Mouse (Mus musculus) midbrain, embryonic 14.5 days (tissue): ENCODE measurements around the gene Rnf38. TPM values are rescaled to one million over a fixed set of nuclear protein-coding genes. Genes with fewer than 3 reads are reported as not detected.

Experiments
- ATAC-seq: fragments of 200-750 bp; cut with Nextera tagmentation; 2 replicates; pipeline ENCODE4 v1.8.0; 2017; ENCODE audit warnings: moderate number of reproducible peaks, moderate library complexity; ENCODE audit not compliant: low FRiP score, low TSS enrichment
- DNase-seq: peaks from one replicate; pipeline ENCODE4 v3.0.0-alpha.2; 2015
- H3K27ac ChIP-seq: fragments of 300-500 bp; sonication (generic); replicated peaks from 2 replicates; pipeline ENCODE4 v1.5.1; 2014; ENCODE audit warnings: mild to moderate bottlenecking, low read depth, low read length, moderate library complexity
- H3K27me3 ChIP-seq: fragments of 300-500 bp; sonication (generic); 2 replicates; pipeline ENCODE4 v1.6.1; 2014; ENCODE audit warnings: low read length, control low read depth, mixed read lengths; ENCODE audit not compliant: control insufficient read depth, insufficient read depth
- H3K36me3 ChIP-seq: fragments of 300-500 bp; sonication (generic); 2 replicates; pipeline ENCODE4 v1.6.1; 2014; ENCODE audit warnings: low read length, control low read depth; ENCODE audit not compliant: control insufficient read depth, insufficient read depth
- H3K4me1 ChIP-seq: fragments of 300-500 bp; sonication (generic); 2 replicates; pipeline ENCODE4 v1.6.1; 2014; ENCODE audit warnings: mild to moderate bottlenecking, antibody characterized with exemption, low read length, control low read depth; ENCODE audit not compliant: control insufficient read depth, insufficient read depth
- H3K4me2 ChIP-seq: fragments of 300-500 bp; sonication (generic); 2 replicates; pipeline ENCODE4 v1.6.1; 2014; ENCODE audit warnings: mild to moderate bottlenecking, low read length, moderate library complexity
- H3K4me3 ChIP-seq: fragments of 300-500 bp; sonication (generic); replicated peaks from 2 replicates; pipeline ENCODE4 v1.5.1; 2014; ENCODE audit warnings: low read depth, low read length
- H3K9ac ChIP-seq: fragments of 300-500 bp; sonication (generic); replicated peaks from 2 replicates; pipeline ENCODE4 v1.6.1; 2014; ENCODE audit warnings: mild to moderate bottlenecking, low read length, moderate library complexity
- H3K9me3 ChIP-seq: fragments of 300-500 bp; sonication (generic); 2 replicates; pipeline ENCODE4 v1.6.1; 2016; ENCODE audit warnings: low read length, control low read depth, mixed read lengths; ENCODE audit not compliant: control insufficient read depth
- WGBS: fragments of 180-500 bp; shearing (Covaris S2); extraction: QIAGEN DNeasy Blood & Tissue Kit; methylation state at CpG from one replicate; pipeline ENCODE4 v1.1.7; 2014; 5-methylcytosine and 5-hydroxymethylcytosine counted together
- polyA plus RNA-seq: library from polyadenylated mRNA; unstranded; fragments of >200 nt; fragmentation: Nextera tagmentation; extraction: Ambion mirVana; gene quantifications from 2 replicates; pipeline ENCODE4 v1.2.1, GENCODE M21; 2014

Gene Rnf38
- polyA plus RNA-seq, 1 experiment from 2014 or later, result 60.8 TPM

DNA sequence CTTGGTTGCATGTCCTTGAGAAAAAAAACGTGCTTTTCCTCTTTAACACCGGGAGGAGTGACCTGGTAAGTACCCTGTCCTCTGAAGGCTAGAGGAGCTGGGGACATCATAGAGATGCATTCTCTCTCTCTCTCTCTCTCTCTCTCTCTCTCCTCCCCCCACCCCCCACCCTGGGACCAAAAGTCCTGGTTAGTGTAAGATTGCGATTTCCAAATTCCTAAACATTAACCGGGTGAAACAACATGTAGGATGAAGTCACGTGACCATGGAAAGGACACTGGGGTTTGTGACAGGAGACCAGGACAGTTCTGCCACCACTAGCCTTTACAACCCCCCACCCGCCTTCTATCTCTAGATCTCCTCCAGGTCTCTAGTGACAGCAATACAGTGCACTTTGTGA, 19.6 kb upstream of the Rnf38 start:
- Histone ChIP-seq H3K4me2 (peak overlapping the region; percentile 28; the same call in 1 of the 2 replicates), H3K4me1 (peaks cover 23% of the 10 kb centered on the region), H3K9me3 (no peaks in the 10 kb centered on the region), H3K36me3 (no peaks in the 10 kb centered on the region), H3K4me3 (no peak overlapping the region), H3K27ac (no peak overlapping the region), H3K27me3 (no peaks in the 10 kb centered on the region), H3K9ac (no peak overlapping the region)
- no peak for ATAC-seq
- DNase-seq, result no peak
- WGBS, result 13% methylated on average over 6 of the region's 6 CpGs

DNA sequence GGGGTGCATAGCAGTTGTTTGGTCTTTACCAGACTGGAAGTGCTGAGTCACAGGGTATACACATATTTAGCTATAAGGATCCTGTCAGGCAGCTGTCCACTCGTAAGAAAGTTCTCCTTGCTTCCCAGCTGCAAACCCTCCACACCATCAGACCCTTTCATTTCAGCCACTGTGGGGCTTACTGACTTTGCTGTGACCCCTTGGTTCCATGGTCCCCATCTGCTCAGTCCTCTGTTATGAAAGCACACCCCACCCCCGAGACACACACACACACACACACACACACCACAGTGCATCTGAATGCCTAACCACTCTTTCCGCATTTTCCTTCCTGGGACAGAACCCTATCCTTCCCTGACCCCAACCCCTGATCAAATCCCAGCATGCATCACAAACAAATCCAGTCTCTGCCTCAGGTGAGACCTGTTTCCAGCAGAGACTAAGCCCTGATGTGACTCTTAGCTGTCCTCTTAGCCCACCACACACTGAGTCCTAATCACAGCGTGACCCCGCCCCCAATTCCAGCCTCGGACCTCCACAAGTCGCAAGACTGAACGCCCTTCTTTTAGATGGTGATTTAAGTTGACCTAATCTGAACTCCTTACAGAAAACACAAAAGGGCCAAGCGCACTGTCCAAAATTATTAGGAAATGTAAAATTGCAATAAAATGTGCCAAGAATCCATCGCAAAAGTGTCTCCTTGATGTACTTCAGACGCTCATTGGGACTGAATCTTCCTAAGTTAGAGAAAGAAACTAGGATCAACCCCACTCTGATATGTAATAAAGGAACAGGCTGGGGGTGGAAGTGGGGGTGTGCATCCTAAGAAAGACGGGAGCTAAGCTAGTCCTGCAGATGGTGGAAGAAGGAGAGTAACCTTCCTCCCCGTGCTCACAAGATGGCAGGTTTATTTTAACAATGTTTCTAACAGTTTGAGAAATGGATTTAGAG, 18.7 kb upstream of the Rnf38 start:
- H3K27ac ChIP-seq, result no peak overlapping the region
- no peaks in the 10 kb centered on the region for H3K27me3 ChIP-seq
- H3K4me1 ChIP-seq, result peaks cover 28% of the 10 kb centered on the region
- H3K9me3 ChIP-seq, result no peaks in the 10 kb centered on the region
- ATAC-seq (no peak), DNase-seq (no peak)
- H3K4me2 ChIP-seq, result peak overlapping the region; percentile 20; the same call in 1 of the 2 replicates
- H3K9ac ChIP-seq, result no peak overlapping the region
- WGBS, result 10% methylated on average over 13 of the region's 13 CpGs
- H3K36me3 ChIP-seq, result no peaks in the 10 kb centered on the region
- H3K4me3 ChIP-seq, result no peak overlapping the region

DNA sequence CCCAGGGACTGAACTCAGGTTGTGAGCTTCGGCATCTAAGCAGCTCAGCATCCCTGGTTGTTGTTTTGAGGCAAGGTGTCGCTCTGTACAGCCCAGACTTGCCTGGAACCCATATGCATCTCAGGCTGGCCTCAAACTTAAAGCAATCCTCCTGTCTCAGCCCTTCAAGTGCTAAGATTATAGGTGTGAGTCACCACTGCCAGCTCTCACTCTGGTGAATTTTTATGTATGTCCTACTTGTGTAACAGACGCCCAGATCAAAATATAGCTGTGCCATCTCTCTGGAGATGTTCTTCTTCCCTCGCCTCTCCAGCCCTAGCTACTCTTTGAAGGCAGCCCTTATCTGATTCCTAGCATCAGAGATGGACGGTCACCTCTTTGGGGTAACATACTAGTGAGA, 17.9 kb upstream of the Rnf38 start:
- Histone ChIP-seq H3K36me3 (no peaks in the 10 kb centered on the region), H3K4me1 (peaks cover 32% of the 10 kb centered on the region), H3K27me3 (no peaks in the 10 kb centered on the region), H3K4me3 (no peak overlapping the region), H3K4me2 (no peak overlapping the region), H3K9ac (no peak overlapping the region), H3K27ac (peak overlapping the region; percentile 26; the same call in 1 of the 2 replicates), H3K9me3 (no peaks in the 10 kb centered on the region)
- ATAC-seq, result no peak
- 86% methylated on average over 5 of the region's 5 CpGs for WGBS
- DNase-seq, result no peak

DNA sequence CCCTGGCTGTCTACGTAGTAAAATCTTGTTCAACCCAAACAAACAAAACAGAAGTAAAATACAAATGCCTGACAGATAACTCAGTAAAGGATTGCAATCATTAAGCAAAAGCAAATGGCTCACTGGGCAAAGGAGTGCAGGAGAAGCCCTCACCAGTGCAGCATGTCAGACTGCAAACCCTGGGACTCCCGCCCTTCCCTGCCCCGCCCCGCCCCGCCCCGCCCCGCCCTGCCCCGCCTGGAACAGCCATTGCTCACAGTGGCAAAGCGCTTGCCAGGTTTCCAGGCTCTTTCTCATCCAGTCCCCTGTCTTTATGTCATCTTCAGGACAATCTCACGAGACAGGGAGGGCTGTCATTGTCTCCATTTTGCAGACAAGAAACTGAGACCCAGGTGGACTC, 16.1 kb upstream of the Rnf38 start:
- Histone ChIP-seq H3K36me3 (no peaks in the 10 kb centered on the region), H3K4me1 (peaks cover 32% of the 10 kb centered on the region), H3K9ac (no peak overlapping the region), H3K4me3 (no peak overlapping the region), H3K9me3 (no peaks in the 10 kb centered on the region), H3K27me3 (no peaks in the 10 kb centered on the region), H3K4me2 (peak overlapping the region; percentile 43), H3K27ac (peak overlapping the region; percentile 68)
- DNase-seq, result peak; percentile 43
- WGBS, result 4% methylated on average over 10 of the region's 10 CpGs
- ATAC-seq, result peak; percentile 35; the same call in 1 of the 2 replicates

DNA sequence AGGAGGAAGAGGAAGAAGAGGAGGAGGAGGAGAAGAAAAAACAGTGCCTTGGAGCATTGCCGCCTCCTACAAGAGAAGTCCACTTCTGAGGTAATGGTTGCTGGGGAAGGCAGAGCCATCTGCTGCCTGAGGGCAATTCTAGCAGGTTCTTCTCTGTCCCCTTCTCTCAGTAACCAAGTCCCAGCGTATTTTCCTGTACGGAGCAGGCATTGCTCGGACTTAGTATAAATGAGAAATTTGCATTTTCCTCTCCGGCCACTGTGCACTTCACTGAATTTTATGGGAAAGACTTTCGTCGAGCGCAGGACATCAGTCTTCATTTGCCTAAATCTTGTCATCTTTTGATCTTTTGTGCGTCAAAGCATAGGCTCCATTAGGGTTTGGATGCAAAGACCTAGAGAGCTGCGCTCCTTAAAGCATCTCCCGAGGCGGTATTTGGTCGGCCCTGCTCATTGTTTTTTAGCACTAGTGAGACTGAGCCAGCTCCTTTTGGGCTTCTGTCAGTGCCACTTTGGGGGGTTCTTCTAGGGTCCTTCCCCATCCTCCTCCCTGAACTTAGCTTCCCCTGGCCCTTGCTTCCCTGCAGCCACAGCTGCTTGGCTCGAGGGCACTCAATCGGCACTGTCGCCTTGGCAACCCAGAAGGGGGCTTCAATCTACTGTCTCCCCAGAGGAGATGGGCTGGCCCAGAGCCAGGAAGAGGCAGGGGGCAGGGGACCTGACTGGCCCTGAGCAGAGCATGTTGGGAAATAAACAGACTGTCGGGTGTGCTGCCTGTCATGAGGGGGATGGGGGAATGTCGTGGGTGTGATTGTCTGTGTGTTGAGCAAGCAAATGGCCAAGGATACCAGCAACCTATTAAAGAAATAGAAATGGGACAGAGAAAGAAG, 13.7 kb upstream of the Rnf38 start:
- WGBS, result 3% methylated on average over 18 of the region's 18 CpGs
- peaks cover 23% of the 10 kb centered on the region for H3K4me1 ChIP-seq
- ATAC-seq, result peak; percentile 89
- no peak overlapping the region for H3K9ac ChIP-seq
- DNase-seq, result peak; percentile 93
- peak overlapping the region; percentile 75 for H3K27ac ChIP-seq
- no peaks in the 10 kb centered on the region for H3K27me3 ChIP-seq
- H3K36me3 ChIP-seq, result no peaks in the 10 kb centered on the region
- H3K9me3 ChIP-seq, result no peaks in the 10 kb centered on the region
- peak overlapping the region; percentile 38 for H3K4me2 ChIP-seq
- H3K4me3 ChIP-seq, result no peak overlapping the region

DNA sequence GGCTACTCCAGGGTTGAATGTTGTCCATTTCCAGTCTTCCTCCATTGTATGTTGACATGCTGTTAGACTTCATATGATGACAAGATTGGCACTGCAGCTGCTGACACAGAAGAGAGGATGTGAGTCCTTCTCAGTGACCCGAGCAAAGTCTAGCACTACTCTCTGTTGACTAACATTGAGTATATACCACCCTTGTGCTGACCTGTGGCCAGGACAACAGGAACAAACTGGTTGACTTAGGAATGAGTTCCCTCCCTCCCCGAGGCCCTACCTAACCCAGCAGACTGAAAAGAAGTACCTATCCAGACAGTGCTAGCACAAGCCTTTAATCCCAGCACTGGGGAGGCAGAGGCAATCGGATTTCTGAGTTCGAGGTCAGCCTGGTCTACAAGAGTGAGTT, 12.7 kb upstream of the Rnf38 start:
- 97% methylated on average over 4 of the region's 4 CpGs for WGBS

DNA sequence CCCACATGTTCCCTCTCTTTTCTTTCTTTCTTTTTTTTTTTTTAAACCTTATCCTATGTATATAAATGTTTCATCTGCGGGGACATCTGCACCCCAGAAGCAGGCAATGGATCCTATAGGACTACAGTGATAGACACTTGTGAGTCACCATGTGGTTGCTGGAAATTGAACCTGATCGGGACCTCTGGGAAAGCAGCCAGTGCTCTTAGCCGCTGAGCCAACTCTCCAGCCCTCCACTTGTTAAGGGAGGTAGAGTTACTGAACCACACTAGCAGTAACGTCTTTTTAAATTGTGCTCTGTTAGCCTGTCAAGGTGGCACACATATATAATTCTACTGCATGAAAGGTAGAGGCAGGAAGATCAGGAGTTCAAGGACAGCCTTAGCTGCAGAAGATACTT, 8.0 kb upstream of the Rnf38 start:
- H3K9me3 ChIP-seq, result no peaks in the 10 kb centered on the region
- DNase-seq, result no peak
- H3K36me3 ChIP-seq, result no peaks in the 10 kb centered on the region
- H3K9ac ChIP-seq, result no peak overlapping the region
- ATAC-seq, result no peak
- no peak overlapping the region for H3K27ac ChIP-seq
- 79% methylated on average over 4 of the region's 4 CpGs for WGBS
- no peak overlapping the region for H3K4me2 ChIP-seq
- H3K4me3 ChIP-seq, result no peak overlapping the region
- H3K27me3 ChIP-seq, result no peaks in the 10 kb centered on the region
- H3K4me1 ChIP-seq, result no peaks in the 10 kb centered on the region

More for the DNA sequence above, 12.7 kb upstream of the Rnf38 start:
- no peak for ATAC-seq
- Histone ChIP-seq H3K4me2 (no peak overlapping the region), H3K4me1 (peaks cover 16% of the 10 kb centered on the region), H3K4me3 (no peak overlapping the region), H3K36me3 (no peaks in the 10 kb centered on the region), H3K9ac (no peak overlapping the region), H3K27me3 (no peaks in the 10 kb centered on the region), H3K27ac (0 out of 2 replicates have a peak overlapping the region, but pooled peaks have one; percentile 22), H3K9me3 (no peaks in the 10 kb centered on the region)
- no peak for DNase-seq

DNA sequence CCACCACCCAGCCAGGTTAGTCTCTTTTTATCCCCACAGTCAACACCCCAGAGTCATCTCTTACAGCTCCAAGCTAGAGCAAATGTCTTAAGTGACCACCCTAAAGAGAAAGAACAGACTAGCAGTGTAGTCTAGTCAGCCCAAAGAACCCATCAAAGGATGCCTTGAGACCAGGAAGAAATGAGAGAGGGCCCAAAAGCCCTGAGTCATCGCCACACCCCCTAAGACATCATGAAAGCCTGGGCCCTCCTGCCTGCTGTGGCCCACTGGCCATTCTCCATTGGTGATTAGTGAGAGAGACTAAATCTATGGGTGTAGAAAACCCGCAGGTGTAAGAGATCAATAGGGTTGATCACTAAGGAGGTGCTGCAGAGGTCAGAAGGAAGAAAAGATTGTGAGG, 2.4 kb upstream of the Rnf38 start:
- no peak for ATAC-seq
- no peak overlapping the region for H3K4me2 ChIP-seq
- no peak overlapping the region for H3K9ac ChIP-seq
- no peaks in the 10 kb centered on the region for H3K9me3 ChIP-seq
- peaks cover 18% of the 10 kb centered on the region for H3K4me1 ChIP-seq
- WGBS, result 55% methylated on average over 2 of the region's 2 CpGs
- H3K27me3 ChIP-seq, result no peaks in the 10 kb centered on the region
- H3K27ac ChIP-seq, result no peak overlapping the region
- H3K4me3 ChIP-seq, result no peak overlapping the region
- no peaks in the 10 kb centered on the region for H3K36me3 ChIP-seq
- no peak for DNase-seq
